Mouse (Mus musculus) liver, embryonic 11.5 days (tissue): Measurements from ENCODE around the gene Nudc. TPM values are rescaled to one million over a fixed set of nuclear protein-coding genes. Genes with fewer than 3 reads are reported as not detected.

ENCODE experiments used
- ATAC-seq: fragments of 200-750 bp; cut with Nextera tagmentation; replicated peaks from 2 replicates; pipeline ENCODE4 v1.8.0; 2017; ENCODE audit warnings: moderate number of reproducible peaks, mild to moderate bottlenecking, moderate TSS enrichment, moderate library complexity; ENCODE audit not compliant: low FRiP score
- DNase-seq: peaks from one replicate; pipeline ENCODE4 v3.0.0-alpha.2; 2017; ENCODE audit warnings: low spot score
- H3K27ac ChIP-seq: fragments of 300-500 bp; sonication (generic); 2 replicates; pipeline ENCODE4 v1.5.1; 2014; ENCODE audit warnings: mild to moderate bottlenecking, low read depth, low read length, control low read depth
- H3K27me3 ChIP-seq: fragments of 300-500 bp; sonication (generic); replicated peaks from 2 replicates; pipeline ENCODE4 v1.6.1; 2014; ENCODE audit warnings: low read length, mixed read lengths; ENCODE audit not compliant: control insufficient read depth, insufficient read depth
- H3K36me3 ChIP-seq: fragments of 300-500 bp; sonication (generic); 2 replicates; pipeline ENCODE4 v1.6.1; 2014; ENCODE audit warnings: mild to moderate bottlenecking, low read length, moderate library complexity, mixed read lengths; ENCODE audit not compliant: control insufficient read depth, insufficient read depth
- H3K4me1 ChIP-seq: fragments of 300-500 bp; sonication (generic); replicated peaks from 2 replicates; pipeline ENCODE4 v1.6.1; 2014; ENCODE audit warnings: low read length, mixed read lengths; ENCODE audit not compliant: control insufficient read depth, insufficient read depth
- H3K4me2 ChIP-seq: fragments of 300-500 bp; sonication (generic); 2 replicates; pipeline ENCODE4 v1.6.1; 2014; ENCODE audit warnings: mild to moderate bottlenecking, control low read depth, moderate library complexity
- H3K4me3 ChIP-seq: fragments of 300-500 bp; sonication (generic); 2 replicates; pipeline ENCODE4 v1.5.1; 2014; ENCODE audit warnings: low read depth, low read length, control low read depth
- H3K9ac ChIP-seq: fragments of 300-500 bp; sonication (generic); 2 replicates; pipeline ENCODE4 v1.6.1; 2014; ENCODE audit warnings: low read depth, low read length, control low read depth
- H3K9me3 ChIP-seq: fragments of 300-500 bp; sonication (generic); 2 replicates; pipeline ENCODE4 v1.6.1; 2016; ENCODE audit warnings: low read length, inconsistent platforms, mixed read lengths; ENCODE audit not compliant: control insufficient read depth
- WGBS: fragments of 180-500 bp; shearing (Covaris S2); extraction: QIAGEN DNeasy Blood & Tissue Kit; methylation state at CpG from one replicate; pipeline ENCODE4 v1.1.7; 2014; 5-methylcytosine and 5-hydroxymethylcytosine counted together
- polyA plus RNA-seq: library from polyadenylated mRNA; unstranded; fragments of >200 nt; fragmentation: Nextera tagmentation; extraction: Ambion mirVana; gene quantifications from 2 replicates; pipeline ENCODE4 v1.2.1, GENCODE M21; 2014

Gene Nudc
- polyA plus RNA-seq, 1 experiment from 2014 or later = 377 TPM

DNA sequence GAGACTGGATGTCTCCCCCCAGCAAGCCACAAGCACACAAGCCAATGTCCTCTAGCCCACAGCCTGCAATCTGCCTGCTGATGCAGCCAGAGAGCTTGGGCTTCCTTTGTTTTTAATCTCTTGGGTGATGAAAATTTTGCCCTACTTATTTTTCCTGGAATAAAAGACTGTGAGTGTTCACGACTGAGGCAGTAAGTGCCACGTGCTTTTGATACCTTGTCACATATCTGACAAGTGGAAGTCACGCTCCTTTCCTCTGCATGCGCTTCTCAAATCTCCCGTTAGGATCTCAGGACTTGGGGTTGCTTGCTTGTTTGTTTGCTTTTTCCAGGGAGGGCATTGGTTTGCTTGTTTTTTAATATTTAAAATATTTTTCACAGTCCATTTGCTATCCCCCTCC is 41.5 kb downstream of the Nudc start:
- Histone ChIP-seq H3K36me3 (no peaks in the 10 kb centered on the region), H3K9me3 (no peaks in the 10 kb centered on the region), H3K27ac (no peak overlapping the region), H3K4me1 (no peaks in the 10 kb centered on the region), H3K27me3 (peaks cover 92% of the 10 kb centered on the region), H3K4me2 (no peak overlapping the region), H3K4me3 (no peak overlapping the region), H3K9ac (no peak overlapping the region)
- ATAC-seq (no peak), DNase-seq (no peak)
- 43% methylated on average over 5 of the region's 5 CpGs for WGBS

- Histone ChIP-seq H3K4me2 (no peak overlapping the region), H3K9me3 (no peaks in the 10 kb centered on the region), H3K27me3 (peaks cover 95% of the 10 kb centered on the region), H3K4me1 (peaks cover 12% of the 10 kb centered on the region), H3K27ac (no peak overlapping the region), H3K36me3 (no peaks in the 10 kb centered on the region), H3K4me3 (no peak overlapping the region), H3K9ac (no peak overlapping the region)
- DNase-seq (no peak), ATAC-seq (no peak)
- 46% methylated on average over 7 of the region's 7 CpGs for WGBS
Measured at GRCm38 (mm10) chr4:133501514-133501913, 44.3 kb downstream of the Nudc start.

- Histone ChIP-seq H3K27ac (no peak within 1 kb of the TSS), H3K36me3 (no peaks in the 10 kb centered on the region), H3K4me2 (peak within 1 kb of the TSS; percentile 85), H3K4me1 (peaks cover 12% of the 10 kb centered on the region), H3K4me3 (peak within 1 kb of the TSS; percentile 56), H3K9me3 (no peaks in the 10 kb centered on the region), H3K27me3 (peaks cover 88% of the 10 kb centered on the region), H3K9ac (no peak within 1 kb of the TSS)
- DNase-seq (no peak), ATAC-seq (peak; percentile 63; the same call in 1 of the 2 replicates)
- whole genome bisulfite sequencing = under 1% methylated on average over 52 of the region's 53 CpGs
Measured at GRCm38 (mm10) chr4:133498160-133498724, 47.6 kb downstream of the Nudc start, which contains the start of gene Trnp1. Gene Trnp1 (minus strand): TSS chr4:133498550.

DNA sequence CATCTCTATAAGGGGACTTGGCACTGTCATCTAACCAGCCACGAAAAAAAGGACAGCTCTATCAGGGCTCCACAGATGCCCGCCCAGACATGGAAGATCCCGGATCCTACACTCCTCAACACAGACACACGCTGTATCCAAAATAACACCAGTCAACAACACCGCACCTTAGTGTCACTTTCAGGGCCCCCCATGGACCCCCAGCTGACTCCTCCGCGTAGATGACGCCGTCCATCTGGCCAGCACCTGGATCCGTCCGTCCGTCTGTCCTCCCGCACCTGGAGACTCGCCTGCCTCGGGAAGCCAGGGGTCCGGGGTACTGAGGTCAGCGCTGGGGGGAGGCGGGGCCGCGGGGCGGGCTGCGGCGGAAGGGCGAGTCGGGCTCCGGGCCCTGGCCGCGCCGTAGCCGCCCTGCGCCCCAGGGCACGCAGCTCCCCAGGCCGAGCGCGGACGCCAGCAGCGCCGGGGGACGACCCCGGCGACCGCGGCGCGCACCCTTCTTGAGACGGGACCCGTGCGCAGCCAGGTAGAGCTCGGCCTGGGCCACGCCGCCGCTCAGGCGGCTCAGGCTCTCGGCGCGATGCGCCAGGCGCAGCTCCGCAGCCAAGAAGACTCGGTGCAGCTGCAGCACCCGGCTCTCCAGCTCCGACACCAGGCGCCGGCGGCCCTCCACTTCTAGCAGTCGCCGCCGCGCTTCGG is 48.2 kb downstream of the Nudc start:
- no peak overlapping the region for H3K27ac ChIP-seq
- H3K9ac ChIP-seq = no peak overlapping the region
- H3K4me3 ChIP-seq = peak overlapping the region; percentile 56
- WGBS = 1% methylated on average over 65 of the region's 70 CpGs
- H3K9me3 ChIP-seq = no peaks in the 10 kb centered on the region
- DNase-seq = no peak
- H3K4me1 ChIP-seq = peaks cover 12% of the 10 kb centered on the region
- ATAC-seq = no peak
- peaks cover 85% of the 10 kb centered on the region for H3K27me3 ChIP-seq
- H3K4me2 ChIP-seq = peak overlapping the region; percentile 85
- H3K36me3 ChIP-seq = no peaks in the 10 kb centered on the region

DNA sequence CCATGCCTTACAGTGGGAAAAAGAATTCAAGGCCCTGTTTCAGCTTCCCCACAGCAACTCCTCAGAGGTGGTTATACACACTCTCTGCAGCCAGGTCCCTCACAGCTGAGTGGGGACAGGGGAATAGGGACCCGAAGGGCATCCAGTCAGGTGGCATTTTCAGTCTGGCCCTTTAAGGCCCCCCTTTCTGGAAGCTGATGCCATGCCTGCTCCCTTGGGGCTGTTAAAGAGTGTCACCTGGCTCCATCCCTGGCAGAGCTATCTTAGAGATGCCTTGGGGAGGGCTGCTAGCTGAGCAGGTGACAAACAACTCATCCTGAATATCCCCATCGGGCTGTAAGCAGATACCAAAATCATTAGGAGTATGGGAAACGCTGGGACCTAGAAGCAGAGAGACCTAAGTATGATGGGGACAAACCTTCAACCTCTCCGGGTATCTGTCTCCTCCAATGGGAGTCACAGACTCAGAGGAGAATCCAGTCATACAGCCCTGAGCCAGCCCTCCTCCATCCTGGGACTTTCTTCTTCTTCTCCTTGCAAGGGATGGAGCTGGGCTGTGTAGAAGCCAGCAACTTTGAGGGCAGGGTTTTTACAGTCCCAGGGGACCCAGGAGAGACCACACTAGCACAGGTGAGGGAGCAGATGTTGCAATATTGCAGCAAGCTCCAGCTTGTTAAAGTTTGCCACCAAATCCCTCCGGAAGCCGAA is 48.9 kb downstream of the Nudc start:
- H3K4me1 ChIP-seq = peaks cover 14% of the 10 kb centered on the region
- ATAC-seq (no peak), DNase-seq (no peak)
- WGBS = 26% methylated on average over 6 of the region's 6 CpGs
- no peak overlapping the region for H3K9ac ChIP-seq
- H3K36me3 ChIP-seq = no peaks in the 10 kb centered on the region
- no peaks in the 10 kb centered on the region for H3K9me3 ChIP-seq
- no peak overlapping the region for H3K27ac ChIP-seq
- H3K4me2 ChIP-seq = no peak overlapping the region
- H3K4me3 ChIP-seq = no peak overlapping the region
- peaks cover 78% of the 10 kb centered on the region for H3K27me3 ChIP-seq

DNA sequence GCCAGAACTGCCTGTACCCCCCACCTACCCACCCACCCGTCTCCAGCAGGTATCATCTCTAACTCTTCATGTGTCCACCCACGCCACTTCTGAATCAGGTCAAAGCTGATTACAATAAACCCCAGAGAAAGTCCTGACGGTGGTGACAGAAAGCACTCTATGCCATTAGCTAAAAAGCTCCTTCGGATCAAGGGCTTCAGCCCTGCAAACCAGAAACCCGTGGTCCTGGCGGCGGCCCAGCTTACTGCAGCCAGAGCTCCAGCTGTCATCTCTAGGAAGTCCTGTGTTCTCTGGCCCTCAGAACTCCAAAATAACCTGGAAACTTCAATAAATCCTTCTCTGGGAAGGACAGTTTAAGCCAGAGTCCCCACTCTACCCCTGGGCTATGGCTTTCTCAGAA is 50.1 kb downstream of the Nudc start:
- no peak overlapping the region for H3K4me2 ChIP-seq

DNA sequence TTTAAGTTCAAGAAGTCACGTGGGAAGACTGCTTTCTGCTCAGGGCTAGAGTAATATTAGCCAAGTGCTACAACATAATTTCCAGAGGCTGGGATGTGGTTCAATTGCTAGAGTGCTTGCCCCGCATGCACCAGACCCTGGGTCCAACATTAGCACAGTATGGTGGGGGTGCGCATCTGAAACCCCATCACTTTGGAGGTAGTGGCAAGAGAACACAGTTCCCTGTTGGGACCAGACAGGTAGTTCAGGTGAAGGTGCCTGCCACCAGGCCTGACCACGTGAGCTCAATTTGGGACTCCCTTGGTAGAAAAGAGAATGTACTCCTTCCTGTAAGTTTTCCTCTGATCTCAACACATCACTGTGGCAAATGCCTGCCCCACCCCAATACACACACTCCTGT is 50.9 kb downstream of the Nudc start:
- Histone ChIP-seq H3K4me2 (no peak overlapping the region), H3K27ac (no peak overlapping the region), H3K36me3 (no peaks in the 10 kb centered on the region), H3K9ac (no peak overlapping the region), H3K27me3 (peaks cover 57% of the 10 kb centered on the region), H3K4me1 (peaks cover 22% of the 10 kb centered on the region), H3K4me3 (no peak overlapping the region), H3K9me3 (no peaks in the 10 kb centered on the region)
- DNase-seq (no peak), ATAC-seq (no peak)
- WGBS = 65% methylated on average over 4 of the region's 4 CpGs

More for the DNA sequence above, 50.1 kb downstream of the Nudc start:
- Histone ChIP-seq H3K9ac (no peak overlapping the region), H3K4me1 (peaks cover 22% of the 10 kb centered on the region), H3K27ac (no peak overlapping the region), H3K4me3 (no peak overlapping the region), H3K27me3 (peaks cover 66% of the 10 kb centered on the region), H3K36me3 (no peaks in the 10 kb centered on the region), H3K9me3 (no peaks in the 10 kb centered on the region)
- 39% methylated on average over 7 of the region's 7 CpGs for WGBS
- ATAC-seq = no peak
- DNase-seq = no peak

DNA sequence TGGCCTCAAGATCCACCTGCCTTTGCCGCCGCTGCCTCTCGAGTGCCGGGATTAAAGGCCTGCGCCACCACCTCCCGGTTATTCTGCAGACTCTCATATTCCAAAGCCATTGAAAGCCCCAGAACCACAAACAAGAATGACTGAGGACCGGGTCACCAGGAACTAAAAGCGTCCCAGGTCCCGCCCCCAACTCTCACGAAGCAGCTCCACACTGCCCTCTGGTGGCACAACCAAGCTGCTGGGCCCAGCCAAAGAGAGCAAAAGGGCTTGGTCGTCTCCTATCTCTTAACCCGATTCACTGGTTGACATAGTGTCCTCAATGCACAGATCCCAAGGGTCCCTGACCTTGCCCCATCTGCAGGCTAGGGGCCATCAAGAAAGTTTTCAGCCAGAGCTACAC is 51.4 kb downstream of the Nudc start:
- H3K9ac ChIP-seq = no peak overlapping the region
- H3K9me3 ChIP-seq = no peaks in the 10 kb centered on the region
- no peak overlapping the region for H3K27ac ChIP-seq
- H3K4me2 ChIP-seq = peak overlapping the region; percentile 67
- WGBS = under 1% methylated on average over 12 of the region's 12 CpGs
- ATAC-seq (peak; percentile 56), DNase-seq (peak; percentile 85)
- peak overlapping the region; percentile 25; the same call in 1 of the 2 replicates for H3K4me3 ChIP-seq
- no peaks in the 10 kb centered on the region for H3K36me3 ChIP-seq
- H3K27me3 ChIP-seq = peaks cover 53% of the 10 kb centered on the region
- H3K4me1 ChIP-seq = peaks cover 23% of the 10 kb centered on the region
